Mouse (Mus musculus) erythroid progenitor cell, adult 5-6 weeks (primary cell): ENCODE measurements around the gene Gpr156. TPM values are rescaled to one million over a fixed set of nuclear protein-coding genes. Genes with fewer than 3 reads are reported as not detected.
"Not testable (repeated sequence)": the region's sequence is repeated elsewhere in the genome, so short reads cannot be mapped to it uniquely, and the experiment has no call there.

Experiments used
- ATAC-seq: replicated peaks from 2 replicates; pipeline ENCODE4 v1.8.0; 2016; ENCODE audit warnings: moderate number of reproducible peaks, mild to moderate bottlenecking, moderate TSS enrichment, inconsistent platforms; ENCODE audit not compliant: poor library complexity, low FRiP score, severe bottlenecking
- total RNA-seq, 2 experiments: library from RNA; stranded (forward) in 1 of 2; stranded (reverse) in 1 of 2; fragments of 150-400 nt in 1 of 2; fragments of 186-747, 209-891 nt in 1 of 2; gene quantifications; 2 replicates each; pipeline versions ENCODE4 v1.2.3 to v1.2.4; 2015 to 2017; ENCODE audit warnings: low replicate concordance in 2 of 2

Gene Gpr156
- total RNA-seq, 2 experiments from 2014 or later: not detected

DNA sequence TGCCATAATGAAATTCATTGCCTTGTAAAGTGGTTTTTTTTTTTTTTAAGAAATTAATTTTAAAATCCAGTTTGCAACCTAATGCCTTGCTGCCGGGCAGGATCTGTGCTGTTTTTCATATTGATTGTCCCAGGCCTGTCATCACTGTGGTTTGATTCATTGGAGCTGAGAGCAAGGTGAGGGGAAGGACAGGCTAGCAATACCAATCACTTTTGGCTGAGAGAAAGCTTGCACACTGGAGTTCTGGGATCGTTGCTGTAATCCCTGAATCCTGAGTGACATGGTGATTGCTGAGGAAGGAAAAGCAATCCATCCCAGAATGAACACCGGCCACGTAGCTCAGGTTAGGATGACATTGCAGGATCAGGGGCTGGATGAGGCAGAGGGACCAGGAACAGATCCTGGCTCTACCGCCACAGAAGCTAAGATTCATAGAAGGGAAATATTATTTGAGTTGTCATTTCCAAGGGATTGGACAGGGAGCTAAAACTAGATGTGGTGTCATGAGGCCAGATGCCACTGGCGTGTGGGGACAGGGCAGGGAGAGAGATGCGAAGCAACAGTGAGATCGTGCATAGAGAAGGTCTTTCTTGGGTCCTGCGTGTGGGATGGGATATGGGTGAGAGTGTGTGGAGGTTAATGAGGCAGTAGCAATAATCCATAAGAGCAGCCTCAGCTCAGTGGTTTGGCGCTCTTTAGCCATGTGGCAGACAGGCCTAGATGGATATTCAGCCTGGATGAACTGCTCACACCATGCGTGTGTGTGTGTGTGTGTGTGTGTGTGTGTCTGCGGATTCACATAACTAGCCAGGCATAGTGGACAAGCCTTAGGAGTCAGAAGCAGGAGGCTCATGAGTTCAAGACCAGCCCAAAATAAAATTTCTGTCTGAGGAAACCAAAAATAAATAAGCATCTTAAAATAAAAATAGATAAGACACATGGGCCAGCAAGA lies 38.0 kb downstream of the Gpr156 start:
- ATAC-seq: no peak

DNA sequence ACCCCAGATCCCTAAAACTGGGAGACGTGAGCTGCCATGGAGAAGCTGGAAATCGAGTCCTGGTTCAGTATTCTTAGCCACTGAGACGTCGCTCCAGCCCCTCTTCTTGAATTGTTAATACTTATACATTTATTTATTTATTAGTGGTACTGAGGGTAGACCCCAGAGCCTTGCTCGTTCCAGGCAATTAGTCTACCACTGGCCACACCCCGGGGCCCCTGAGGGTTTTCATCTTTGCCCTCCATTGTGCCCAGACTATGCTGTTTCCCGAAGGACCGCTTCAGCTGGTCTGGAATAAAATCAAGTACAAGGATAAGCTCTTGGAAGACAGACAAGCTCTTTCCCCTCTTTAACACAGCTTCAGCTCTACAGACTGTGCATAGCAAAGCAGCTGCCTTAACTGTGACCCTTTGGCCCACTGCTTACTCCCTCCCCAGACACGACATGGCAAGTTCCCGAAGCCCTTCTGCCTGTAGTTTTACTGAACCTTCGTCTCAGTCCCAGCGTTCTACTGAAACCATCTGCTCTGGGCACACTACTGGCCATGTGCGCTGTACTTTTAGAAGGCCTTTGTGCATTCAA lies 39.1 kb downstream of the Gpr156 start:
- ATAC-seq: no peak

DNA sequence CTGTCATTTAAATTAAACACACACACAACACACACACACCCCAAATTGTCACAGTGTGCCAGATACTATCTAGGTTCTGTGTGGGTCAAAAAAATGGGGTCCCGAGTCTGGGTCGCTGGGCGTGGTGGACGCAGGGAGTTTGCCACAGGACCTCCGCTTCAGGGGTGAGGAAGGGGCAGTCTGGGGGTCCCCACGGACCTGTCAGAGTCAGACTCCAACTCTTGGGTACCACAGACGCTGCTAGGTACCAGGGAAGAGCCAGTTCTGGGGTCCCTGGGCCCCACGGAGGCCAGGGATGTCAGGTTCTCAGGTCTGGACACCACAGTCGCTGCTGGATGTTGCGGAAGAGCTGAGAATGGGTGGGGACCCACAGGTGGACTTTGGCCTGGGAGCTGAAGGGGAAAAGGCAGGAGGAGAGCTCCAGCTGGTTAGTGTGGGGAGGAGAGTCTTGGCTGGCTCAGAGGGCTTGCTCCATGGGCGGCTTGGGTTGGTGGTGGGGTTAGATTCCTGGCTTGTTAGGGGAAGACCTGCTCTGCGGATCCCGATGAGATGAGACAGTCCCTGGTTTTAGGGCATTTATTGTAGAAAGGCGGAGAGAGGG lies 39.9 kb downstream of the Gpr156 start:
- ATAC-seq: no peak

DNA sequence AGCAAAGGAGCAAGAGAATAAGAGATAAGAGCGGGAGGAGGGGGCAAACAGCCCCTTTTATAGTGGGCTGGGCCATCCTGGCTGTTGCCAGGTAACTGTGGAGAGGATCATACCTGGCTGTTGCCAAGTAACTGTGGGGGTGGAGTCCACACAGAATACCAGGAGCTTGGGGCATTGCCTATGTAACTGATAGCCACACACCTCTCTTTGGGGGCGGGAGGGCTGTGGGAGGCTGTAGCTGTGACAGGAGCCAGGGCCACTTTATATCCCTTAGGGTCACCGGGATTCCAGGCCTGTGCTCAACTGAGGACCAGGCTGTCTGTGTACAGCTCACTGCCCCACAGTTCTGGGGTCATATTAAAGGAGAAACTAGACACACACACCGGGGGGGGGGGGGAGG lies 40.5 kb downstream of the Gpr156 start:
- ATAC-seq: no peak

DNA sequence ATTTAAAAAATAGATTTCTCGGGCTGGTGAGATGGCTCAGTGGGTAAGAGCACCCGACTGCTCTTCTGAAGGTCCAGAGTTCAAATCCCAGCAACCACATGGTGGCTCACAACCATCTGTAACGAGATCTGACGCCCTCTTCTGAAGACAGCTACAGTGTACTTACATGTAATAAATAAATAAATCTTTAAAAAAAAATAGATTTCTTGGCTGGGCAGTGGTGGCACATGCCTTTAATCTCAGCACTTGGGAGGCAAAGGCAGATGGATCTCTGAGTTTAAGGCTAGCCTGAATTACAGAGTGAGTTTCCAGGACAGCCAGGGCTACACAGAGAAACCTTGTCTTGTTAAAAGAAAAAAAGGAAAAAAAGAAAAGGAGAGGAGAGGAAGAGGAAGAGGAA lies 46.4 kb downstream of the Gpr156 start:
- ATAC-seq: not testable (repeated sequence)

DNA sequence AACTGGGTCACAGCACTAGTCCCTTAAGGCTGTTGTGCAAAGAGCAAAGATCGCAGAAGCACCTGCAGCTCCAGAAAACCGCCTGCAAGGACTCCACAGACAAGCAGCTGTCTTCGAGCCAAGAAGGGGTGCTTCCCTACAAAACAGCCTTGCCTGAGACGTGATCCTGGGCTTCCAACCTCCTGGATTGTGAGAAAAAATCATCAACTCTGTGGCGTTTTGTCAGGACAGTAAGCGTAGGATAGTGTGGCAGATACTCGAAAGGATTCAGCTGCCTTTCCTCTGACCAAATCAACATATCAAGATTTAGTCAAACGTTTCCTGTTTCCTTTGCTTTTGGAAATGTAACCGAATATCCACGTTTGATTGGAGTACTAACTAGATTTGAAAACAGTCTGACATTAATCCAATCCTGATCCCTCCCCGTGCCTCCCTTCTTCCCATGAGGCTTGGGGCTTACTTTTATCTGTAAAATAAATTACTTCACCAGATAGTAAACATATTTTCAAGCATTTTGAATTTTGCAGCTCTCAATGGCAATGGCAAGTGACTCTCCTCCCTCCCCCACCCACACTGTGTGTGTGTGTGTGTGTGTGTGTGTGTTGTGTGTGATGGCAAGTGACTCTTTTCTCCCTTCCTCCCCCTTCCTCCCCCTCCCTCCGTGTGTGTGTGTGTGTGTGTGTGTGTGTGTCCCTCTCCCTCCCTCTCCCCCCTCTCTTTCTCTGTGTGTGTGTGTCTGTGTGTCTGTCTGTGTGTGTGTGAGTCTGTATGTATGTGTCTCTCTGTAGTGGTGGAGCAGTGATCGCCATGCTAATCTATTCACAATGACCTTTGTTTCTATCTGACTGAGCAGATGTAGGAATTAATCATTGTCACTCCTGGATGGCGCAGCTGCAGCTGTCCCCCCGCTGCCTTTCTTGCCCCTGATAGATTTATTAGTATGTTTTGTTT lies 47.3 kb downstream of the Gpr156 start:
- no peak for ATAC-seq

DNA sequence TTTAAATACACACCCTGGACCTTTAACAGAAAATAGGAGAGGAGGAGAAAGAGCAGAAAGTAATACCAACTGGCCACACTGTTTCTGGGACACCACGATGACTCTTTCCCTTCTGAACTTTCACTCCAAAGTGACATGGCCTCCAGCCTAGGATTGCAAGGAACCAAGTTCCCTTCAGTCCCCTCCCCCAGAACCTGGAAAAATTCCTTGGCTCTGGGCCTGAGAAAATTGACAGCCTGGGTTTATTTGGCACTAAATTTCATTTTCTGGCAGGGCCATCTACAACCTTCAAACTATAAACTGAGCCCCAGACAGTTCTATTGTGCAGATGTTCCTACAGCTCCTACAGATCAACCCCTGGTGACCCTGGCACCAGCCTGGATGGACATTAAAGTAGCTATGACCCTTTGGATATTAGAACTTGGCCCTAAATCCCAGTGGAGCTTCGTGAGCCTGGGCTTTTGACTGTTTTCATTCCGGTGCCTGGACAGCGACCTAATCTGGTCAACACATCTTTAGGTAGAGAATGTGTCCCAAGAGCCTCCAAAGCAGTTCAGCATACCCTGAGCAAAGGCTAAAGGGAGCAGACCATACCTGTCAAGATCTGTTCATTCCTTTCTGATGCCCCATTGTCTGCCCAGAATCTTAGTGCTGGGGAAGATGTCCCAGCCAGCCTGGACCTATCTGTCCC lies 48.2 kb downstream of the Gpr156 start:
- ATAC-seq: no peak

DNA sequence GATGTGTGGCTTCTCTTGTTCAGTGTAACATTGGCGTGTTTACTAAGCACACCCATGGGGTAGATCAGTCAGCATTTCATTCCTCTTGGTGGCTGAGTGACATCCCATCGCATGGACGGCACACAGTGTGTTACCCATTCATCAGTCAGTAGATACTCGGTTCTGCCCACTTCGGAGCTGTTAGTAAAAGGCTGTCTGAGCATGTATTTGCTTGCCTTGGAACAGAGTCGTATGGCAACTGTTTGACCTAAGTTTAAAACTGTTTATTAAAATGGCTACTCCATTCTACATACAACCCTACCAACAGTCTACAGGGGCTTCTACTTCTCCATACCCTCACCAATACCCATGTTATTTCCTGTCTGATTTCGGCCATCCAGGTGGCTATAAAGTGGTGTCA lies 50.6 kb downstream of the Gpr156 start:
- no peak for ATAC-seq

DNA sequence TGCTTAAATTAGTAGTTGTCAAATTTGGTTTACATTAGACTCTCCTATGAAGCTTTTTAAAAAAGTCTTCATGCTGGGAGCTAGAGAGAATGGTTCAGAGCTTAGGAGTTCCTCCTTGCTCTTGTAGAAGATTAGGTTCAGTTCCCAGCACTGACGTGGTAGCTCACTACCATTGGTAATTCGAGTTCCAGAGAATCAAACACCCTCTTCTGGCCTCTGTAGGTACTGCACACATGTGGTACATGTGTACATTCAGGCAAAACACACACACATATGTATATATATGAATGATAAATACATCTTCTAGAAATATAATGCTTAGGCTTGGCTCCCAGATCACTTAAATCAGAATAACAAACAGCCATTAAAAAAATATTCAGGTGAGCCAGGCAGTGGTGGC lies 51.1 kb downstream of the Gpr156 start:
- ATAC-seq: no peak

DNA sequence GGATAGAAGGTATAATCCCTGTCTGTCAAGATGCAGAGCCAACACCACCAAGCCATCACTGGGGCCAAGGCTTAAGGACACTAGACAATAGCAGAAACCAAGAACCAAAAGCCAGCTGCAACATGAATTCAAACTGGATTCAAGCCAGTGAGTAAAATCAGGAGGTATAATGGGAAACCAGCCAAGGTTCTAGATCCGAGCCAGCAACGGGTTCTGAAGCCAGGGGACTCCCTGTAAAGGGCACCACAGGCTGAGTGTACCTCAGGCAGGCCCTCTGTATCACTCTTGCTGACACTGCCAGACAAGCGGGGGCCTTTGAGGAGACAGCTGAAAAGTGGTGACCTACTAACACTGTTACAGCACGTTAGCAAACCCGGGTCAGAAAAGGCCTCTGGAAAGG lies 55.2 kb downstream of the Gpr156 start:
- ATAC-seq: no peak

DNA sequence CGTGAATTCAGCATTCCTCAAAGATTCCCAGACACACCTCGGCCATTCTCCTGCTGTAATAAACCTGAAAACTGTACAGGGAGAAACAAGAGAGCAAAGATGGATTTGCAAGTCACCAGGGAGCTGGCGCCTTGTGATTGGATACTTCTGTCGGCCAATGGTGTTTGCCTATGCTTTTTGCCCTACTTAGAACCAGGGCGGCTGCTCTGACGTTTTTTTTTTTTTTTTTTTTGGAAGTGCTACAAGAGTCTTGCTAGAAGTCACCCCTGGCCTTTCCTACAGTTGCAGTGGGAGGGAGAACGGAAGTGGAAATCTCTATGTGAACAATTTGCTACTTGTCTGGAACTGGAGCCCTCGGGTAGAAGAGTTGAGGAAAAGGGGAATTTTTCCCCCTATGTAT lies 56.1 kb downstream of the Gpr156 start:
- ATAC-seq: no peak

DNA sequence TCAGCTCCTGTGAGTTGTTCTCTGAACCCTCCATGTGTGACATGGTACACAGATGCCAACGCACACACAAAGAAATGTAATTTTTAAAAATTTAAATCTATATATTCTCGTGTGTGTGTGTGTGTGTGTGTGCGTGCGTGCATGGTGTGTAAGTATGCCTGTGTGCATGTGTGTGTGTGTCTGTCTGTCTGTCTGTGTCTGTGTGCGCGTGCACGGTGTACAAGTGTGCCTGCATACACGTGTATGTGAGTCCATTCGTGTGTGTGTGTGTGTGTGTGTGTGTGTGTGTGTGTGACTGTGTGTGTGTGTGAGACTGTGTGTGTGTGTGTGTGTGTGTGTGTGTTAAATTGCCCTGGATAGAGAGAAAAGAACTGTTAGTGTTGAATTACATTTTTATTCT lies 56.9 kb downstream of the Gpr156 start:
- not testable (repeated sequence) for ATAC-seq

DNA sequence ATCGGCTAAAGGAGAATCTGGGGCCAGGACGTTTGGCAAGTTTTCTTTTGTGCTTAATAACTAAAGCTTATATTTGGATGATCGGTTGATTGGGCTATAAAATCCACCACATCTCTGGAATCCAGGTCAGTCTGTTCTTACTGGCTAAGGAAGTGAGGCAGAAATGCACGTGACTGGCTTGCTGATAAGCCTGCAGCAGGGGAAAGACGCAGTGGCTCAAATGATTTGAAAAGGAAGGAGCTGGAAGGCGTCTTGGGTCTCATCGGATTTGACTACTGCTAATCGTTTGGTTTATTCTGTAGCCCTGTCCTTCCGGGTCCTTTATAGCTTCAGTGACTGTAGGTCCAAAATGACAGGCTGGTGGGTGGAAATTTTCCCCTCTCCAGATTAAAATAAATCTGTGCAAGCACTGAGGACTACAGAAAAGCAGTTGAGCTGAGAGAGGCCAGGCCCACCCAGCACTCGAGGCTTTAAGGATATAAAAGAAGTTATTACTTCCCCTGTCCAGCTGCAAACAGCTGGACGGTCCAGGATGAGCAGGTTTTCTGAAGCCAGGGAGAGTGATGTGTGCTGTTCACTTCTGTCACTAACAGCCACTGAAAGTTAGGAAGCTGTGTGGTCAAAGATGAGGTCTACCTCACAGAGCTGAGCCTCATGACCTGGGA lies 57.7 kb downstream of the Gpr156 start:
- ATAC-seq: no peak

DNA sequence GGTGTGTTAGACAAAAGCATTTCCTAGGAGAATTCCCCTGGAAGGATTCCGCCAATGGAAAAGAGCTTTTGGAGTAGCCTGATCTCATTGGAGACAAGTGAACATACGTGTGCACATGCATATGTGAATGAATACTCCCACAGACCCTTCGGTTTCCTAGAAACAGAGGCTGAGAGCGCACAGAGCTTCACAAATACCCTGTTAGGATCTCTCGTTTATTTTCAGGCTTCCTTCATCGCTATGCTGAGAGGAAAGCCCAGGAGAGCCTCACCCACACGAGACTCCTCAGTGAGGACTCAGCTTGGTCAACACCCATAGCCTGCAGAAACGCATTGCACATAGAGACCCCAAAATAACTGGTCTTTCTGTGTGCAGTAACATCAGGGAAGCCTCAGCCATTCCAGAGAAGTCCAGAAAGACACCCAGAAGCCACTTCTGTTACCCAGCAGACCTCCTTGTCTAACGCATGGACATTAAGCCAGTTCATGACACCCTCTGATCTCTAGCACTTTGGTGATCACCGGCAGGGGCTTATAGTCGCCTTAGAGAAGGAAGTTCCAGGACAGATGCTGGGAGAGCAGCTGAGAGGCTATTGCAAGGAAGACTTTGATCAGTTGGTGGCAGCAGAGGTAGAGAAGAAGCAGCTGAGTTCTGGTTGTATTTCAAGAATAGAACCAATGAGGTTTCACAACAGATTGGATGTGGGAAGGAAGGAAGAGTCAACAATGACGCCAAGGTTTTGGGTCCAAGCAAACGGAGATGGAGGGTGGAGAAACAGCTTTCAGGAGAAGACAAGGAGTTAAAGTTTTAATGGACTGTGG lies 58.4 kb downstream of the Gpr156 start:
- ATAC-seq: no peak

DNA sequence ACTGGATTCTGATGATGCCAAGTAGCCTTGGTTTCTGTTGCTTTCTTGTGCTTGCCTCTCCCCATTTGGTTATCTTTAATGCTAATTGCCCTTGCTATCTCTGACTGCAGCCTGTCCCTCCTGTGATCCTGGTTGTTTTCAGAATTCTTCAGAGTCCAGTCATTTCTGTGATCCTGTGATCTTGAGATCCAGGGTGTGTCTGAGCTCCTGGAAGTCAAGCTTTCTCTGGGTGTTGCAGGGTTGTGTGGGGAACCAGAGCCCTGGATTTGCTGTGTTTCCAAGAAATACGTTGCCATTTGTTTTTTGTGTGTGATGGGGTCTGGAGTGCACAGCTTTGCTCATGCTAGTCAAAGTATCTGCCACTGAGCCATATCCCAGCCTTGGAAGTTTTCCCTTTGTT lies 65.6 kb downstream of the Gpr156 start:
- no peak for ATAC-seq

DNA sequence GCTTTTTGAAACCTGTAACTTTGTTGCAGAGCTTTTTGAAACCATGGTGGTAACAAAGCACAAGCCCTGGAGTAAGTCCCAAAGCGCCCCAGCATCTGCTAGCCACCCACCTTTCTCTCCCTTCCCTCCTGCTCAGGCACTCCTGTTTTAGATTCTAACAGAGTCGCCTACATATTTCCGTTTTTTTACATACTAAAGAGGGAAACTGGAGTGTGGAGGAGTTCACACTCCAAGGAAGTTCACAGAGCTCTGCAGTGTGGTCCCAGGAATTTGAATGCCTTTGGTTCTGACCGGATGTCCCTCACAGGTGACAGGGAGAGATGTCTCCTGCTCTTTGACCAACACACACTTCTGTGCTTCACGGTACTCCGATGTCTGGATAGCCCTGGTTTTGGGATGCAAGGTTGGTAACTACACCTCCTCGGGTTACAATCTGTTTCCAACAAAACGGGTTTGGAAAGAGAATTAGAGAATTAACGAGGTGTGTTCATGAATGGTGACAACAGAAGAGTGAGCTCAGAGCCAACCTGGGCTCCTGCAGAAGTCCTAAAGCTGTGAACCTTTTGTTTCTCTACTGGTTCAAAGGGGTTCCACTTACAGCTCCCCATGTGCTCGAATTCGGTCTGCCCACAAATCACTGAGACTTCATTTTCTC lies 72.0 kb downstream of the Gpr156 start:
- ATAC-seq: no peak

DNA sequence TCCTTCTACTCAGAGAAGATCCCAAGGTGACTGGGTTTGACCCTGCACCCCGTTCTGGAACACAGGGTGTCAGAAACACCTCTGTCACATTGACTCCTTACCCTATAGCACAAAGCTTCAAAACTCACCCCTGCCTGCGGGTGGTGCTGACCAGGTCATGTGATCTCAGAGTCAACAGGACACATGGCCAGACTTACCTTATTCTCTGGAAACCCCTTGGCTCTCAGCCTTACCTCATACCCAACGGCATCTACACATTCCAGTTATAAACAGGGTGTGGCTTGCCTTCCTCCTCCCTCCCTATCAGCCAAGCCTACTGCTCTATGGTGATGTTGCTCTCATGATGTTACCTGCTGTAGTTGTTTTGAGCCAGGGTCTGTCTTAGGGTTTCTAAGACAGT lies 73.5 kb downstream of the Gpr156 start:
- ATAC-seq: no peak
